Mouse (Mus musculus) lung, postnatal 0 days (tissue): ENCODE measurements around the gene Syne3.

Source experiments
- CTCF ChIP-seq: IDR thresholded peaks from 2 replicates; pipeline ENCODE4 v1.5.1; 2016; ENCODE audit warnings: antibody characterized with exemption, mild to moderate bottlenecking
- EP300 ChIP-seq: IDR thresholded peaks from 2 replicates; pipeline ENCODE4 v1.6.1; 2016; ENCODE audit warnings: antibody characterized with exemption, mild to moderate bottlenecking, control low read depth

GRCm38 (mm10) chr12:105001317-105001716 lies 8.3 kb downstream of the Syne3 start:
- no peak for TF ChIP-seq CTCF
- no peak for TF ChIP-seq EP300
